Mouse (Mus musculus) gastrocnemius, postnatal 10 days (tissue): ENCODE results near the gene Tdrd12. TPM values are rescaled to one million over a fixed set of nuclear protein-coding genes. Genes with fewer than 3 reads are reported as not detected.
"Not testable (repeated sequence)": the region's sequence is repeated elsewhere in the genome, so short reads cannot be mapped to it uniquely, and the experiment has no call there.

Experiments
- DNase-seq: peaks from one replicate; pipeline ENCODE4 v3.0.0; 2021; ENCODE audit warnings: mixed read lengths
- long read RNA-seq, 2 experiments: library from polyadenylated mRNA; stranded (forward); transcript quantifications; one replicate each; pipeline ENCODE4 v2.0.0; 2021
- total RNA-seq, 2 experiments: library from RNA; stranded (reverse); gene quantifications; 2 replicates each; pipeline ENCODE4 v1.2.3; 2021

Gene Tdrd12
- total RNA-seq, result under 1 TPM in 1 of 2 experiments, not detected in 1; 0.14 TPM
- long read RNA-seq, experiment 1, result 0 reads
- long read RNA-seq, experiment 2, result 0 reads

DNA sequence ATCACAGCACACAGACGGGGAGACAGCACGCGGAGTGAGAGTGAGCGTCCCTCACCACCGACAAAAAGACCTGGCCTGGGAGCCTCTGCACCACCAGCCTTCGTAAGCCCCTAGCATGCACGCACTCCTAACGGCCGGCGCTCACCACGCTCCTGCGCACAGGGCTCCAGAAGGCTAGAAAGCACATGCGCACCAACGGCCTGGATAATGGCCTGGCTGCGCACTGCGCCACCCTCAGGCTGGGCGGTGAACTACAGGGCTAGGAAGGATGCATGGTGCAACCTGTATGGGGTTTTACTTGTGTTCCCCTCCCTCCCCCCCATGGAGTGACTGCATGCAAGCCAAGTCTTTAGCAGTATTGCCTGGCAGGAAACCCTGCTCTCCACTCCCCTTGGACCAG is at the start of gene Tdrd12:
Gene Tdrd12, minus strand, starts transcription at position 184 of the 400 bp plus-strand sequence.
- no peak for DNase-seq

GRCm38 (mm10) chr7:35586906-35587445 is 49.4 kb upstream of the Tdrd12 start:
- DNase-seq, result peak; percentile 22

DNA sequence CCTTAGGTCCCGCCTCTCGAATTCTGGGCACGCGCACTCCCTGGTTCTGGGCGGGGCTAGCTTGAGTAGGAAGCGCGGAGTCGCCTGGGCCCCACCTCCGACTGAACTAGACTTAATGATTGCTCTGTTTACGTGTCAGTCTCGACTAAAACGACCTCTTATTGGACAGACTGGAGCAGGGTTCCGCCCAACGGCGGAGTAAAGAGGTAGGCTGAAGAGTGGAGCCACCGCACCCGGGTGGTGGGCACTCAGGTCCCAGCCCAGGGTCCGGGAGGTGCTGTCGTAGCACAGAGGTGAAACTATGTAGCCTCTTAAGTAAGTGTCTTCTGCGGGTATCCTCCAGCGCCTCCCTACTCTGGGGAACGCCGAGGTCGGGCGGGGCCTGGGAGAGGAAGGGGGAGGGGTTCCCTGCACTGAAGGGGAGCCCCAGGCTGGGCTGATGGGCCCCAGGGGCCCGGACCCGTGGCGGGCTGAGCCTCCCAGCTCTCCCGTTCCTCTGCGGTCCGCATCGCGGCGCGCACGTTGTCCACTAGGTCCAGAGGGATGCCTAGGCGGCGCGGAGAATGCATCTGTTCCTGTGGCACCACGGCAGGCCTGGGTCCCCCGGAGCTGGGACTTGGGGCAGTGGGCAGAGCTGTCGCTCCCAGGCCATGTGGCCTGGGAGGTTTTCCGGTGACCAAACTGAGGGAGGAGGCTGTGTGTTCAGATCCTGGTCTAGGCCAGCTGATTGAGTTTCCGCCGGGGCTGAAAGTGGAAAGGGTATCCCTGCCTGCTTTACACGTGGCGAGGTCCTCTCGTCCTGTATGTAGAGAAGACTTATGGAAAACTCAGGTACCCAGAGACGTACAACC is 48.7 kb upstream of the Tdrd12 start, which contains the start of gene Ankrd27:
Gene Ankrd27, plus strand, starts transcription at position 190 of the 851 bp plus-strand sequence.
- DNase-seq, result peak; percentile 88

- DNase-seq, result peak; percentile 36
These were observed 47.9 kb upstream of the Tdrd12 start, which contains the start of gene Rgs9bp for GRCm38 (mm10) chr7:35585191-35586054. TSS of gene Rgs9bp (minus strand) at chr7:35585582.

- DNase-seq, result peak; percentile 37
These were observed 47.2 kb upstream of the Tdrd12 start for GRCm38 (mm10) chr7:35584786-35585190.

GRCm38 (mm10) chr7:35584068-35584785 is 46.7 kb upstream of the Tdrd12 start:
- peak; percentile 18 for DNase-seq

DNA sequence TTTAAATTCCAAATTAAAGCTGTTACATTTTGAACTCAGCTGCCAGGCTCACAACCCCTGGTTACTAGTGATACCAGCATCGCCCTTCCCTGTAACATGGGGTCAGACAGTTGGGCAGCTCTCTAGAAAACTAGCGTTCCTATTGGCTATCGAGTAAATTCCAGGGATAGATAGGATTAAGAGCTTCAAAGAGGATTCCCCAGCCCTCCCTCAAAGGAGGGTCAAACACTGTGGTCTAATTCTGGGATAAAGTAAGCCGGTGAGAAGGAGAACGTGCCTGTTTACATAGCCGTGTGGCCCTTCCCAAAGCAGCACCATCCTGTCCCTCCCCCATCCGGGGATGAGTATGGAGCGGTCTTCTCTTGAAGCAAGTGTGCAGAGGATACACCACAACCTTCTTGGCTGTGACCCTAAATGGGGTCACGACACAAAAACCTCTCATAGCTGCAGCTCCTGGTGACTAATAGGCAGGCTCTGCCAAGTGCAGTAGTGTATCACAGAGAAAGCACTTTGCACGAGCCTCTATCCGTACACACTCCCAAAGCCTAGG is 46.0 kb upstream of the Tdrd12 start:
- no peak for DNase-seq

GRCm38 (mm10) chr7:35582719-35583118 is 45.2 kb upstream of the Tdrd12 start:
- DNase-seq, result no peak

DNA sequence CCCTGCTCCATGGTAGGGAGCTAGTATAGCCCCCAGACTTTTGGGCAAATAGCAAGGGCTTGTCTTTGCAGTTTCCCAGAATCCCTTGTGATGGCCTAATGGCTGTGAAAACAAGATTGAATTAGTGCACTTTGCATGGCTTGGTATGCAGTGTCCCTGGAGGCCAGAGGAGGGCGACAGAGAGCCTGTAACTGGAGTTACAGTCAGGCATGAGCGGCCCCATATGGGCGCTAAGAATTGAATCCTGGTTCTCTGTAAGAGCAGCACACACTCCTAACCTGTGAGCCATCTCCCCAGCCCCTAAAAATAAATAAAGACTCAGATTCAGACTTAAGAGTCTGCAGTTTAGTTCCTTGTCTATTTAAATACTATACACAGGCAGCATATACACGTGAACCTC is 42.3 kb upstream of the Tdrd12 start:
- DNase-seq, result peak; percentile 34

DNA sequence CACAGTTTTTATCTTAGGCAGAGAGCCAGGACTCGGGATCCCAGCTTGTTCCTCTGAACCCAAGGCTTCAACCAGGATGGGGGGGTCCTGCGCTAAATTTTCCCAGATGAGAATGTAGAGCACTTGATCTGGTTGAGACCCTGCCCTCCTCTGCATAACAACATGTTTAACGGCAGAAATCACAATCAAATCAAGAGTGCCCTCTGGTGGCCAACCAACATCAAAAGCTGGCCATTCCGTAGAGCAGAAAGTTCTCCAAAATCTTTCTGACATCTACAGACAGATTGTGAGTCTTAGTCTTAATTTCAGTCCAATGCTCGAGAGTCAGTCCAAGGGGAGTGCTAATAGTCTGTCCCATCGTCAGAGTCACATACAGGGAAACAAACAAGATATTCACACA is 33.3 kb upstream of the Tdrd12 start:
- not testable (repeated sequence) for DNase-seq

DNA sequence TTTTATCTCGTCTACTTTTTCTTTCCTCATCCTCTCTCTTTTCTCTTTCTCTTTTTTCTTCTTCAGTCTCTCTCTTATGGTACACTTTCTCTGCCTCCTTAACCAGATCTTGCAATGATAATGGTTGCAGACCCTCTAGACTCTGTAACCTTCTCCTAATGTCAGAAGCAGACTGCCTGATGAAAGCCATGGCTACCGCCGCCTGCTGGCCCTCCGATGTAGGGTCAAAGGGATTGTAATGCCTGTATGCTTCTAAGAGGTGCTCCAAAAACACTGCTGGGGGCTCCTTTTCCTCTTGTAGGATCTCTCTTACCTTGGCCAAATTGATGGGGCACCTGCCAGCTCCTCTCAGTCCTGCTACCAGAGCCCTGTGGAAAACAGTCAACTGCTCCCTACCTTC is 32.2 kb upstream of the Tdrd12 start:
- DNase-seq, result not testable (repeated sequence)

DNA sequence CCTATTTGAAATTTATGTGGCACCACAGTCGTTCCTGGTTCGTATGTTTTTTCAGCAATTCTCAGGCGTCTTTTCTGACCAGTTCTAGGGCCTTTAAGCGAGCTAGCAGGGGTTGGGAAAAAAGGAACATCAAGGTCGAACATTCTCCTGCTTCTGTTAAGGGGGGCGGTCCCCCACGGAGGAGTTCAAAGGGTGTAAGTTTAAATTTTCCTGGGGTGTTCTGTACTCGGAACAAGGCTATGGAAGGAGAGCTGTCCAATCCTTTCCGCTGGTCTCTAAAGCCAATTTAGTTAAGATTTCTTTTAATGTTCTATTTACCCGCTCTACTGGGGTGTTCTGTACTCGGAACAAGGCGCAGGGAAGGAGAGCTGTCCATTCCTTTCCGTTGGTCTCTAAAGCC is 28.4 kb upstream of the Tdrd12 start:
- not testable (repeated sequence) for DNase-seq

DNA sequence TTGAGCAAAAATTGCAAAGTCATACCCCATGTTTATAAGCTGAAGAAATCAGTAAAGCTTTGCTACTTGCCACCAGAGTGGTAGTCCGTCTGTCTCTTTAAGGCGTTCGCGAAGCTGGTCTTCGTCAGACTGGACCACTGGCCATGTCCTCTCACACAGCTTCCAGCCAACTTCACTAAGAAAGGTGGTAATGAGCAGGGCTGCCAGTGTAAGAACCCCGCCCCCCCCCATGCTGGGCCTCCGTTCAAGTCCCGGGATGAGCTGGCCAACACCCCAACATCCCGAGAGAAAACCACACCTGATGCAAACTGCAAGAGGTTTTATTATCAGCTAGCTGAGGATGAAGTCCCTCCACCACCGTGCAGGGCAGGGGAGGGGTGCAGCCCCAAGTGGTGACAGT is 27.3 kb upstream of the Tdrd12 start:
- not testable (repeated sequence) for DNase-seq

- no peak for DNase-seq
These were observed 26.7 kb upstream of the Tdrd12 start for GRCm38 (mm10) chr7:35564067-35564865.

GRCm38 (mm10) chr7:35563071-35563470 is 25.5 kb upstream of the Tdrd12 start:
- no peak for DNase-seq

GRCm38 (mm10) chr7:35559838-35560237 is 22.3 kb upstream of the Tdrd12 start:
- DNase-seq, result no peak

DNA sequence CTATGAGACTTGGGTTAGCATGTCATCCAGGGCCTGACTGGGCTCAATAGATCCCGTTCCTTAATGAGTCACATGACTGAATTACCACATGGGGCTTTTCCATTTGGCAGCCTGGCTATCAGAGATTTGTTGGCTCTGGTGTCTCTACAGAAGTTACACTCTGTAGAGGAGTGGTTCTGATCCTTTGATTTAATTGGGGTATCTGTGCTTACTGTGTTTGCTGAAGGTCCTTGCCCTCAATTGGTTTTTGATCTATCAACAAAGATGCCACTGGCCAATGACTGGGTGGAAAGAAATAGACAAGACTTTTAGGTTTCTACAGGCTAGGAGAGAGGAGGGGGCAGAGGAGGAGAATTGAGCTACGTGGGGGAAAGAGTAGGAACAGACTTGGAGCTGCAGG is 21.1 kb upstream of the Tdrd12 start:
- DNase-seq, result no peak

DNA sequence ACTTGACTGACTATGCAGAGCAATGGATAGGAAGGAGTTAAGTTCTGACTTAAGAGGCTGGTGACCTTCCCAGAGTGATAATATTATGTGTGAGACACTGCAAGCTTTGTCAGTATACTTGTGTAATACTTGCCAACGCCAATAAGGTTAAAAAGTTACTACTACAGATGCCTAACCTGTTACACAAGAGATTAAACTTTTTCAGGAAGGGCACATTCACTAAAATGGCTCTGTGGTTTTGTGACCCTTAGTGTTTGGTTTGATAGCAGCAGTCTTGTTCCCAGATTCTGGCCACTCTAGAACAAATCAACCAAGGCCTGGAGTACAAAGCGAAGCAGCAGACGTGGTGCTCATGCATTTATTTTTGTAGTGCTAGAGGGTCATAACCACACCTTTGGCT is 20.0 kb upstream of the Tdrd12 start:
- DNase-seq, result no peak

- no peak for DNase-seq
These were observed 19.4 kb upstream of the Tdrd12 start for GRCm38 (mm10) chr7:35556905-35557304.

GRCm38 (mm10) chr7:35556205-35556603 is 18.7 kb upstream of the Tdrd12 start, which contains the start of gene Nudt19:
TSS of gene Nudt19 (minus strand) at chr7:35556304.
- no peak for DNase-seq
